ENCODE assay signal across 18 mouse cellular contexts in genomic region chr5:34689868-34690267, GRCm38 (mm10).
"Had no signal": no experiment of that assay in that cellular context is flagged by ENCODE, and none has a peak within 500 bp of the region (broad histone marks: within the 10 kb centered on the region; RNA-seq: fewer than 3 reads in every experiment).

No protein-coding gene starts in this region.

- H3K27ac ChIP-seq: liver, embryonic 12.5 days; macrophage; midbrain, embryonic 12.5 days; midbrain, embryonic 15.5 days; neural tube, embryonic 12.5 days; neural tube, embryonic 15.5 days had no signal

- H3K9me3 ChIP-seq: liver, embryonic 12.5 days; midbrain, embryonic 12.5 days; midbrain, embryonic 15.5 days; neural tube, embryonic 12.5 days; neural tube, embryonic 15.5 days had no signal

- H3K9ac ChIP-seq: liver, embryonic 12.5 days; lung, embryonic 14.5 days; midbrain, embryonic 12.5 days; midbrain, embryonic 15.5 days; neural tube, embryonic 12.5 days; neural tube, embryonic 15.5 days had no signal

- H3K36me3 ChIP-seq: liver, embryonic 12.5 days; midbrain, embryonic 12.5 days; midbrain, embryonic 15.5 days; neural tube, embryonic 12.5 days; neural tube, embryonic 15.5 days had no signal

- ATAC-seq: intestine, embryonic 16.5 days; liver, embryonic 12.5 days; lung, postnatal 0 days; midbrain, embryonic 15.5 days had no signal

- H3K4me3 ChIP-seq: liver, embryonic 12.5 days; midbrain, embryonic 12.5 days; midbrain, embryonic 15.5 days; neural tube, embryonic 12.5 days; neural tube, embryonic 15.5 days had no signal

- H3K27me3 ChIP-seq: liver, embryonic 12.5 days; midbrain, embryonic 12.5 days; midbrain, embryonic 15.5 days; neural tube, embryonic 12.5 days; neural tube, embryonic 15.5 days had no signal

- H3K4me1 ChIP-seq: midbrain, embryonic 12.5 days; midbrain, embryonic 15.5 days; neural tube, embryonic 12.5 days; neural tube, embryonic 15.5 days had no signal

- DNase-seq: kidney, adult 2 months; kidney, postnatal 14 days; kidney, postnatal 4 days; layer of hippocampus, adult 9-11 months; layer of hippocampus, postnatal 36 days; lung, embryonic 14.5 days; right cerebral cortex, adult 18-20 months; right cerebral cortex, postnatal 14 days; right cerebral cortex, postnatal 4 days; thymus, postnatal 25 days had no signal

- H3K4me2 ChIP-seq: liver, embryonic 12.5 days; lung, embryonic 14.5 days; midbrain, embryonic 12.5 days; midbrain, embryonic 15.5 days; neural tube, embryonic 12.5 days; neural tube, embryonic 15.5 days had no signal
